Mouse (Mus musculus) embryonic facial prominence, embryonic 12.5 days (tissue): ENCODE data around the gene Angptl2. TPM values are rescaled to one million over a fixed set of nuclear protein-coding genes. Genes with fewer than 3 reads are reported as not detected.

Source experiments
- ATAC-seq: fragments of 200-750 bp; cut with Nextera tagmentation; 2 replicates; pipeline ENCODE4 v1.8.0; 2017; ENCODE audit not compliant: insufficient number of reproducible peaks, insufficient read depth, low FRiP score, low TSS enrichment
- H3K27ac ChIP-seq: fragments of 300-500 bp; sonication (generic); 2 replicates; pipeline ENCODE4 v1.5.1; 2016; ENCODE audit warnings: mild to moderate bottlenecking
- H3K27me3 ChIP-seq: fragments of 300-500 bp; sonication (generic); 2 replicates; pipeline ENCODE4 v1.6.1; 2016; ENCODE audit warnings: mild to moderate bottlenecking, moderate library complexity
- H3K36me3 ChIP-seq: fragments of 300-500 bp; sonication (generic); 2 replicates; pipeline ENCODE4 v1.6.1; 2016; ENCODE audit warnings: mild to moderate bottlenecking
- H3K4me1 ChIP-seq: fragments of 300-500 bp; sonication (generic); 2 replicates; pipeline ENCODE4 v1.6.1; 2016
- H3K4me2 ChIP-seq: fragments of 300-500 bp; sonication (generic); replicated peaks from 2 replicates; pipeline ENCODE4 v1.6.1; 2016; ENCODE audit warnings: mild to moderate bottlenecking, moderate library complexity
- H3K4me3 ChIP-seq: fragments of 300-500 bp; sonication (generic); 2 replicates; pipeline ENCODE4 v1.5.1; 2016; ENCODE audit warnings: mild to moderate bottlenecking
- H3K9ac ChIP-seq: fragments of 300-500 bp; sonication (generic); 2 replicates; pipeline ENCODE4 v1.6.1; 2016; ENCODE audit warnings: mild to moderate bottlenecking, moderate library complexity
- H3K9me3 ChIP-seq: fragments of 300-500 bp; sonication (generic); 2 replicates; pipeline ENCODE4 v1.6.1; 2016; ENCODE audit warnings: mild to moderate bottlenecking, moderate library complexity
- WGBS: fragments of 180-500 bp; shearing (Covaris S2); methylation state at CpG from one replicate; pipeline ENCODE4 v1.1.7; 2016; 5-methylcytosine and 5-hydroxymethylcytosine counted together
- polyA plus RNA-seq: library from polyadenylated mRNA; unstranded; fragments of >200 nt; fragmentation: Nextera tagmentation; extraction: Ambion mirVana; gene quantifications from 2 replicates; pipeline ENCODE4 v1.2.1, GENCODE M21; 2016

The Angptl2 gene
- polyA plus RNA-seq, 1 experiment from 2014 or later = 43.9 TPM

DNA sequence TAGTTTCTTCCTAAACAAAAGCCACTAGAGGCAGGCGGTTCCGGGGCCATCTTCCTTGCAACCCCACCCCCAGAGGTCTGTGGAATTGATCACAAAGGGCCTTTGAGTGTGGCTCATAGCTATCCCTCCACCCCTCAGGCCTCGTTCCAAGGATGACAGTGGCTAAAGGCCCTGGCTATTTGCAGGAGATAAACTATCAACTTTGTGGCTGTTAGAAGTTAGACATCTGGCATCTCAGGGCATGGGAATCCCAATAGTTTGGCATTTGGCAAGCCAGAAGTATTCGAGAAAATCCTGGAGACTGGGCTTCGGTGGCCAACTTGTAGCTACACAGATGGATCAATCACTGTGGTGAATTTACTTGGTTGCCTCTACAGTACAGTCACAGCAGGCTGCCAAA is 18.0 kb downstream of the Angptl2 start:
- WGBS = 58% methylated on average over 5 of the region's 5 CpGs
- Histone ChIP-seq H3K9ac (no peak overlapping the region), H3K4me2 (no peak overlapping the region), H3K4me3 (no peak overlapping the region), H3K4me1 (peaks cover 6% of the 10 kb centered on the region; the same call in 1 of the 2 replicates), H3K27ac (no peak overlapping the region), H3K36me3 (peaks cover 38% of the 10 kb centered on the region), H3K27me3 (no peaks in the 10 kb centered on the region), H3K9me3 (no peaks in the 10 kb centered on the region)
- ATAC-seq = no peak

DNA sequence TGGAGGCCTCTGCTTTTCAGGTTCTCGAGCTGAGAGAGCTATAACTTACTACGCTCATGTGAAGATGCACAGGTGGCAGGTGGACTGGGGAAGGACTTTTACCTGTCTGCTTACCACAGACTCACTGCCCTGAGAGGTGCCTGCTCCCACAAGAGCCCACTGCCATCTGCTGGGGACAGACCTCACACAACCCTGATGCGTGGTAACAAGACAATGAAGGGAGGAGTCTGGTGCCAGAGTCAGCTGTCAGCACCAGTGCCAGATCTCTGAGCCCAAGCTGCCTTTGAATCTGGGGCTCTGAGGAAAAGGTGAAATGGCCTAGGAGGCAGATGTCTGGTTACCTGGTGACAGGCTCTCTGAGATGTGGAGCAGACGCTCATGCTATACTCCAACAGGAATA is 19.0 kb downstream of the Angptl2 start:
- no peak overlapping the region for H3K27ac ChIP-seq
- 83% methylated on average over 4 of the region's 4 CpGs for WGBS
- H3K27me3 ChIP-seq = no peaks in the 10 kb centered on the region
- H3K36me3 ChIP-seq = peaks cover 28% of the 10 kb centered on the region
- no peak overlapping the region for H3K9ac ChIP-seq
- H3K4me3 ChIP-seq = no peak overlapping the region
- no peaks in the 10 kb centered on the region for H3K9me3 ChIP-seq
- peaks cover 6% of the 10 kb centered on the region; the same call in 1 of the 2 replicates for H3K4me1 ChIP-seq
- ATAC-seq = no peak
- H3K4me2 ChIP-seq = no peak overlapping the region

GRCm38 (mm10) chr2:33237581-33237980 is 21.7 kb downstream of the Angptl2 start:
- no peaks in the 10 kb centered on the region for H3K9me3 ChIP-seq
- no peak overlapping the region for H3K4me3 ChIP-seq
- 87% methylated on average over 6 of the region's 6 CpGs for WGBS
- no peaks in the 10 kb centered on the region for H3K4me1 ChIP-seq
- H3K4me2 ChIP-seq = no peak overlapping the region
- ATAC-seq = no peak
- no peak overlapping the region for H3K27ac ChIP-seq
- no peaks in the 10 kb centered on the region for H3K27me3 ChIP-seq
- no peak overlapping the region for H3K9ac ChIP-seq
- H3K36me3 ChIP-seq = peaks cover 18% of the 10 kb centered on the region

GRCm38 (mm10) chr2:33244880-33245279 is 29.0 kb downstream of the Angptl2 start:
- Histone ChIP-seq H3K9ac (no peak overlapping the region), H3K9me3 (no peaks in the 10 kb centered on the region), H3K36me3 (peaks cover 43% of the 10 kb centered on the region), H3K4me2 (no peak overlapping the region), H3K27ac (no peak overlapping the region), H3K4me1 (peaks cover 5% of the 10 kb centered on the region; the same call in 1 of the 2 replicates), H3K4me3 (no peak overlapping the region), H3K27me3 (no peaks in the 10 kb centered on the region)
- 79% methylated on average over 6 of the region's 6 CpGs for WGBS
- no peak for ATAC-seq

GRCm38 (mm10) chr2:33245350-33245749 is 29.5 kb downstream of the Angptl2 start:
- peaks cover 7% of the 10 kb centered on the region; the same call in 1 of the 2 replicates for H3K4me1 ChIP-seq
- H3K9ac ChIP-seq = no peak overlapping the region
- H3K27ac ChIP-seq = no peak overlapping the region
- no peak for ATAC-seq
- H3K9me3 ChIP-seq = no peaks in the 10 kb centered on the region
- no peak overlapping the region for H3K4me3 ChIP-seq
- H3K4me2 ChIP-seq = no peak overlapping the region
- H3K27me3 ChIP-seq = no peaks in the 10 kb centered on the region
- peaks cover 43% of the 10 kb centered on the region for H3K36me3 ChIP-seq

DNA sequence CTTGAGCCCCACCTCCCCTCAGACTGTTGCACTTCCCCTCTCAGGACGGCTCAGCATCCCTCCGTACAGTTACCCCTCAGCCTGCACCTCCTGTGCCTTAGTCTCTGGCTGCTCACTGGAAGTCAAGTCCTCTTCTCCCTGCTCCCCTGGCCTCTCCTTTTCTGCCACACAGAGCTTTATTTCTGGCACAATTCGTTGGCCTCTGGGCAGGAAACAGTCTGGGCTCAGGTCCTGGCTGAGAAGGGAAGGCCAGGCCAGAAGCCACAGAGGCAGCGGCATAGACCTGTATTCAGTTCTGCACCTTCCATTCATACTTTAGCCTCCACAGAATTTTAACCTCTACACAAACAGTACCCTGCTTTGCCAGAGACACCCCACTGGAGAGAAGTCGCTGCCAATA is 31.0 kb downstream of the Angptl2 start:
- H3K4me1 ChIP-seq = peaks cover 7% of the 10 kb centered on the region; the same call in 1 of the 2 replicates
- no peaks in the 10 kb centered on the region for H3K27me3 ChIP-seq
- no peak overlapping the region for H3K4me3 ChIP-seq
- WGBS = 74% methylated on average over 5 of the region's 5 CpGs
- H3K4me2 ChIP-seq = no peak overlapping the region
- no peak overlapping the region for H3K9ac ChIP-seq
- no peak for ATAC-seq
- H3K36me3 ChIP-seq = peaks cover 39% of the 10 kb centered on the region
- H3K9me3 ChIP-seq = no peaks in the 10 kb centered on the region
- H3K27ac ChIP-seq = no peak overlapping the region

- ATAC-seq = no peak
- peaks cover 8% of the 10 kb centered on the region for H3K4me1 ChIP-seq
- peaks cover 22% of the 10 kb centered on the region for H3K36me3 ChIP-seq
- no peaks in the 10 kb centered on the region for H3K9me3 ChIP-seq
- no peak overlapping the region for H3K4me3 ChIP-seq
- H3K4me2 ChIP-seq = no peak overlapping the region
- no peaks in the 10 kb centered on the region for H3K27me3 ChIP-seq
- 82% methylated on average over 7 of the region's 7 CpGs for WGBS
- H3K27ac ChIP-seq = no peak overlapping the region
- H3K9ac ChIP-seq = no peak overlapping the region
Measured at GRCm38 (mm10) chr2:33248549-33248948, 32.7 kb downstream of the Angptl2 start.

DNA sequence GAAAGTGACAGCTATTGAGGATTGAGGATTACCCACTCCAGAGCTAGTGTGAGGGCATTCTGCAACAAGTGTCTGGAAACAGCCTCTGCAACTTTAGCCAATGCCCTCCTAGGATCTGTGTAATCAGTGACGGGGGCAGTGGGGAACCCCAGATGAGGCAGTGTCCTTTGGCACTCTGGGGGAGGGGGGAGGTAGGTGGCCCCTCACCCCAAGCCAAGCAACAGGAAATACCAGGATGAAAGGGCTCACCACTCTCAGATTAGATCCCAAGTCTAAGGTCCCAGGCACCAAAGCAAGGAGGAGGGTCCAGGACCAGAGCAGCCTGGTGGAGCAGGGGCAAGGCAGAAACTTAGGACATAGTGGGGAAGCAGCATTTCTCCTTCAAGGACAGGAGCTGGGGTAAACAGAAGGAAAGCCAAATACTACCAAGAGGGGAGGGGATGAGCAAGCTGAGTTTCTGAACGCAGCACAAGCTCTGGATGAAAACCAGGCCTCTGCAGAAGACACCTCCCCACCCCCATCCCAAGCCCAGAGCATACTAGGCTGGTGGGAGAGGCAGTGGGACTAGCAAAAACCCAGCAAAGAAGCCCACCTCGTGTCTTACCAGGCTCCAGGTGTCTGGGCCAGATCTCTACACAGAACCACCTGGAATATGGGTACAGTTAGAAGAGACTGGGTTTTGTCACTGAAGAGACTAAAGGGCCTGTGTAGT is 34.2 kb downstream of the Angptl2 start:
- Histone ChIP-seq H3K4me2 (no peak overlapping the region), H3K9ac (no peak overlapping the region), H3K27ac (no peak overlapping the region), H3K9me3 (no peaks in the 10 kb centered on the region), H3K4me1 (peaks cover 17% of the 10 kb centered on the region), H3K27me3 (no peaks in the 10 kb centered on the region), H3K4me3 (no peak overlapping the region), H3K36me3 (peaks cover 15% of the 10 kb centered on the region; the same call in 1 of the 2 replicates)
- WGBS = 27% methylated on average over 3 of the region's 3 CpGs
- no peak for ATAC-seq

- Histone ChIP-seq H3K4me3 (no peak overlapping the region), H3K36me3 (peaks cover 4% of the 10 kb centered on the region; the same call in 1 of the 2 replicates), H3K27ac (no peak overlapping the region), H3K9me3 (no peaks in the 10 kb centered on the region), H3K27me3 (no peaks in the 10 kb centered on the region), H3K4me2 (no peak overlapping the region), H3K4me1 (peaks cover 17% of the 10 kb centered on the region), H3K9ac (no peak overlapping the region)
- no peak for ATAC-seq
- WGBS = 91% methylated on average over 6 of the region's 6 CpGs
Measured at GRCm38 (mm10) chr2:33252751-33253150, 36.9 kb downstream of the Angptl2 start.

DNA sequence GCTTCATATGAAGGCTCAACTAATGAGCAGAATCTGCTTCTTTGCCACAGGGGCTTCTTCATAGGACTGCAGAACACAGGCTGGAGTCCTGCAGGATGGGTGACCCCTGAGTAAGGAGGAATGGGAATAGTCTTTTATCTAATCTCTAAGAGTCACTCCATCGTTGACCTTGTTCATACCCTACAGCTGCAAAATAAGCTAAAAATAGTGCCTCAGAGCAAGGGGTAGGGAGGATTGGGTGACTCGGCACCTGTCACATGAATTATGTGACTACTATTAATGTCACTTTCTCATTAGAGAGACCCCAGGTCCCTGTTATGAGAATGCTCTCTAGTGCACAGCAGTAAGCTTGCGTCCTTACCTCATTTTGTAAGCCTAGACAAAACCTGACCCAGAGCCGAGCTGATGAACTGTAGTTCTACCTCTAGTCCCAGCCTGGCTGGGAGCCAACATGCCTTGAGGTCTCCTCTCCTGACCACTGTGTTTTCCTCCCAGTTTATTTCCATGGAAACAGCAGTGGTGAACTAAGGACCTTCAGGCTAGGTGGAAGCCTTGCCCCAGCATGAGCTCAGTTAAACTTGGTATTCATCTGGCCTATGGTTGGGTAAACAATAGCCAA is 37.8 kb downstream of the Angptl2 start:
- 64% methylated on average over 4 of the region's 4 CpGs for whole genome bisulfite sequencing
- Histone ChIP-seq H3K9ac (no peak overlapping the region), H3K36me3 (0 out of 2 replicates have a peak, but pooled peaks cover under 1% of the 10 kb centered on the region), H3K27ac (no peak overlapping the region), H3K27me3 (no peaks in the 10 kb centered on the region), H3K4me3 (no peak overlapping the region), H3K9me3 (no peaks in the 10 kb centered on the region), H3K4me1 (peaks cover 17% of the 10 kb centered on the region), H3K4me2 (no peak overlapping the region)
- no peak for ATAC-seq

DNA sequence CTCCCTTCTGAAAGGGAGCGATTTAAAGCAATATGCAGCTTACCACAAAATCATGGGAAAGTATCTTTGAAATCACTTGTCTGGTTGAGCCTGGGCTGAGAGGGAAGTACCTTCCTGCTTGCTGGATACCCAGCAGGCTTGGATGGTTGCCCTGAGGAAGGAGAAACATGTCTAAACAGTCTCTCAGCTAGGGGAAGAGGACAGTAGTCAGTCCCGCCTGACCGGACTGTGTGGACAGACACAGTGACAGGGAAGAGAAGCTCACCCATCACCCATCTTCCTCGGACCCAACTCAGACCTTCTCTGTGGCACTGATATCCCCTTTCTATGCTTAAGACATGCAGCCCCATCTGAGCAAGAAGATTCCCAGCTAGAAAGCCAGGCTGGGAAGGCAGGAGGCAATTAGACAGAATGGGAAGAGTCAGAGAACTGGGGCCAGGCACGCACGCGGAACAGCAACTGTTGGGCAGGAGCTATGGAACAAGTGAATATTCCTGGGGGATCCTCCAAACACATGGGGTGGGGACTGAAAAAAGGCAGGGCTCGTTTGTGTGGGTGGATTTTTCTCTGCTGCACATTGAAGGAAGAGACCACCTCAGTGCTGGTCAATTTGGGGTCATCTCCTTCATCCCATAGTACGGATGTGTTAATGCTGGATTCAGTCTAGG is 38.6 kb downstream of the Angptl2 start:
- no peaks in the 10 kb centered on the region for H3K36me3 ChIP-seq
- ATAC-seq = no peak
- H3K4me1 ChIP-seq = peaks cover 16% of the 10 kb centered on the region
- H3K4me3 ChIP-seq = no peak overlapping the region
- 84% methylated on average over 9 of the region's 9 CpGs for WGBS
- no peak overlapping the region for H3K4me2 ChIP-seq
- no peak overlapping the region for H3K9ac ChIP-seq
- no peaks in the 10 kb centered on the region for H3K27me3 ChIP-seq
- no peaks in the 10 kb centered on the region for H3K9me3 ChIP-seq
- H3K27ac ChIP-seq = no peak overlapping the region
